Mouse (Mus musculus) forebrain, embryonic 10.5 days (tissue): ENCODE data around the gene 4930432K21Rik. TPM values are rescaled to one million over a fixed set of nuclear protein-coding genes. Genes with fewer than 3 reads are reported as not detected.

Experiments
- DNase-seq: peaks from one replicate; pipeline ENCODE4 v3.0.0-alpha.2; 2017; ENCODE audit warnings: low spot score; ENCODE audit errors: extremely low spot score
- H3K27ac ChIP-seq: fragments of 300-500 bp; sonication (generic); 2 replicates; pipeline ENCODE4 v1.5.1; 2016; ENCODE audit warnings: mild to moderate bottlenecking
- H3K27me3 ChIP-seq: fragments of 300-500 bp; sonication (generic); 2 replicates; pipeline ENCODE4 v1.6.1; 2016; ENCODE audit warnings: mild to moderate bottlenecking; ENCODE audit not compliant: poor library complexity, severe bottlenecking
- H3K36me3 ChIP-seq: fragments of 300-500 bp; sonication (generic); replicated peaks from 2 replicates; pipeline ENCODE4 v1.6.1; 2016; ENCODE audit warnings: mild to moderate bottlenecking, moderate library complexity
- H3K4me1 ChIP-seq: fragments of 300-500 bp; sonication (generic); 2 replicates; pipeline ENCODE4 v1.6.1; 2016
- H3K4me3 ChIP-seq: fragments of 300-500 bp; sonication (generic); 2 replicates; pipeline ENCODE4 v1.5.1; 2016; ENCODE audit warnings: mild to moderate bottlenecking, moderate library complexity
- H3K9me3 ChIP-seq: fragments of 300-500 bp; sonication (generic); 2 replicates; pipeline ENCODE4 v1.6.1; 2016; ENCODE audit warnings: mild to moderate bottlenecking, moderate library complexity
- WGBS: fragments of 180-500 bp; shearing (Covaris S2); methylation state at CpG from one replicate; pipeline ENCODE4 v1.1.7; 2016; 5-methylcytosine and 5-hydroxymethylcytosine counted together
- polyA plus RNA-seq: library from polyadenylated mRNA; unstranded; fragments of >200 nt; fragmentation: Nextera tagmentation; extraction: Ambion mirVana; gene quantifications from 2 replicates; pipeline ENCODE4 v1.2.1, GENCODE M21; 2016

The 4930432K21Rik gene
- polyA plus RNA-seq, 1 experiment from 2014 or later = 1.9 TPM

GRCm38 (mm10) chr8:84187065-84187755 lies 39.4 kb downstream of the 4930432K21Rik start:
- peak overlapping the region; percentile 51; the same call in 1 of the 2 replicates for H3K27ac ChIP-seq
- peaks cover 44% of the 10 kb centered on the region for H3K27me3 ChIP-seq
- H3K36me3 ChIP-seq = no peaks in the 10 kb centered on the region
- 4% methylated on average over 21 of the region's 21 CpGs for WGBS
- H3K4me3 ChIP-seq = peak overlapping the region; percentile 50
- no peaks in the 10 kb centered on the region for H3K9me3 ChIP-seq
- peaks cover 50% of the 10 kb centered on the region for H3K4me1 ChIP-seq
- peak; percentile 76 for DNase-seq

DNA sequence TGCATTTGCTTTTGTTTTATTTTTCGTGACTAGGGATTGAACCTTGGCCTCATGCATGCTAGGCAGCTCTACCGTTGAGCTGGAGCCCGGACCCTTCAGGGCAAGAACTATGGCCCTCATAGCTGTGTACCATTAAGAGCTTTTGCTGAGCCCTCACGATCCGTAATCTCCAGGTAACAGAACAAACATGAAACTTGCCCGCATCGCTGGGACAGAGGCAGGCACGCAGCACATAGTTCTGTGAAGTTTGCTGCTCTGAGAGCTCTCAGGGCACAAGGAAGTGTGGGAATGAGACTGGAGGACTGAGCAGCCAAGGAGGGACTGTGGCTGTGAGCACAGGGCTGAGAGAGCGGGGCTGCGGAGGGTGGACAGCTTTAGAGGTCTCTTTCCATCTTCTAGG lies 40.8 kb downstream of the 4930432K21Rik start:
- Histone ChIP-seq H3K36me3 (no peaks in the 10 kb centered on the region), H3K4me3 (no peak overlapping the region), H3K9me3 (no peaks in the 10 kb centered on the region), H3K4me1 (peaks cover 49% of the 10 kb centered on the region), H3K27me3 (peaks cover 58% of the 10 kb centered on the region), H3K27ac (no peak overlapping the region)
- DNase-seq = no peak
- WGBS = 89% methylated on average over 10 of the region's 10 CpGs

DNA sequence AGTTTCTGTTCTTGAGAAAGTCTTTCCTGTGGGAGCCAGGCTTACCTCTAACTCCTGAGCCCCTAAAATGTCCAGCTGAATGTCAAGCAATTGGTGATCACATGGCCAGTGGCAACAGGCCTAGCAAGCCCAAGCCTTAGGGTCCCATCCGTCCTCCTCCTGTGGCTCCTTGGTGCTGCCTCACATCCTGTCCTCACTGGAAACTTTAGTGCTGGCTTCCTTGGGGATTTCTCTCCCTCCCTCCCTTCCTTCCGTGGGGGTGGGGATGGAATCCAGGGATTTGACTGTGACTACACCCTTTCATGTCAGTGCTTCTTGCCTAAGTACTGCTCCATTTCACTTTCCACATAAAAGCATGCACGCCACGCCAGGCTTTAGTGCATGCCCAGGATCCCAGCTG lies 41.8 kb downstream of the 4930432K21Rik start:
- H3K36me3 ChIP-seq = no peaks in the 10 kb centered on the region
- H3K4me3 ChIP-seq = no peak overlapping the region
- no peaks in the 10 kb centered on the region for H3K9me3 ChIP-seq
- H3K27me3 ChIP-seq = peaks cover 53% of the 10 kb centered on the region
- DNase-seq = no peak
- H3K4me1 ChIP-seq = peaks cover 44% of the 10 kb centered on the region
- peak overlapping the region; percentile 44; the same call in 1 of the 2 replicates for H3K27ac ChIP-seq
- WGBS = 66% methylated on average over 4 of the region's 4 CpGs

DNA sequence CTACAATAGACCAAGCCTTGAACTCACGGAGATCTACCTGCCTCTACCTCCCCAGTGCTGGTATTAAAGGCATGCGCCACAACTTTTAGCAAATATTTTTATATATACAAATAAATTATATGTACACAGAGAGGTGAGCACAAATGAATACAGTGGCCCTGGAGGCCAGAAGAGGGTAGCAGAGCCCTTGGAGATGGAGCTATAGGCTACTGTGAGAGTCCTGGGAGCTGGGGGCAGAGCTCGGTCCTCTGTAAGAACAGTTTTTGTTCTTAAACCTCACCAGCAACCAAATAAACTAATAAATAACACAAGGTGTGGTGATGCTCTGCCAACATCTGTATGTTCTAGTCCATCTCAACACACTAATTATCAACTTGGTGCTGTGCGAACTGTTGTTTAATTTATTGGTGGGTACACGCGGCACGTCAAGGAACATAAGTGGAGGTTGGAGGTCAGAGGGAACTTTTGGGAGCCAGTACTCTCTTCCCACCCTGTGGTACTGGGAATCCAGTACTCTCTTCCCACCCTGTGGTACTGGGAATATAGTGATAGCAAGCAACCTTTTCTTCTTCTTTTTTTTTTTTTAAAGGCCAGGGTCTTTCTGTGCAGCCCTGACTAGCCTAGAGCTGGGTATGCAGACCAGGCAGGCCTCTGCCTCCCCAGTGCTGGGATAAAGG lies 42.5 kb downstream of the 4930432K21Rik start:
- peak overlapping the region; percentile 25; the same call in 1 of the 2 replicates for H3K27ac ChIP-seq
- H3K4me1 ChIP-seq = peaks cover 42% of the 10 kb centered on the region
- DNase-seq = no peak
- no peak overlapping the region for H3K4me3 ChIP-seq
- no peaks in the 10 kb centered on the region for H3K36me3 ChIP-seq
- H3K9me3 ChIP-seq = no peaks in the 10 kb centered on the region
- WGBS = 94% methylated on average over 7 of the region's 7 CpGs
- H3K27me3 ChIP-seq = peaks cover 46% of the 10 kb centered on the region

GRCm38 (mm10) chr8:84192023-84192422 lies 44.2 kb downstream of the 4930432K21Rik start:
- Histone ChIP-seq H3K27ac (peak overlapping the region; percentile 80), H3K9me3 (no peaks in the 10 kb centered on the region), H3K36me3 (no peaks in the 10 kb centered on the region), H3K27me3 (peaks cover 39% of the 10 kb centered on the region), H3K4me3 (peak overlapping the region; percentile 42), H3K4me1 (peaks cover 34% of the 10 kb centered on the region)
- DNase-seq = peak; percentile 55
- WGBS = 48% methylated on average over 13 of the region's 13 CpGs

DNA sequence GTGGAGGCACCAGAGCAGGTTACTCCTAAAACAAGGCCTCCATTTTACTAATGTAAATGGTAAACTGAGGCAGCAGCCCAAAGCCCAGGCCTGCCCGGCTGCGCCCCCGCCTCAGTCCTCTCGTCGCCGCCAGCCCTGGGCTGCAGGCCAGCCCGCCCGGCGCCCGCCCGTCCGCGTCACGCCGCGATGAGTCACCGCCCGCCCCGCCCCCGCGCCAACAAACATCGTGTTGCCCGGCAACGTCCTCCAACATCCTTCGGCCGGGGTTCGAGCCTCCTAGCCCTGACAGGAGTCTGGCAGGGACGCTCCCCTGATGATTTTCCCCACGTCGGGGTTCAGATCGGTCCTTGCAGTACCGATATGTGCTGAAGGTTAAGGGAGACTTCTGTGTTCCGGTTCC lies 44.7 kb downstream of the 4930432K21Rik start:
- DNase-seq = peak; percentile 82
- peaks cover 36% of the 10 kb centered on the region for H3K4me1 ChIP-seq
- H3K9me3 ChIP-seq = no peaks in the 10 kb centered on the region
- H3K27me3 ChIP-seq = peaks cover 34% of the 10 kb centered on the region
- peak overlapping the region; percentile 42 for H3K4me3 ChIP-seq
- WGBS = 8% methylated on average over 33 of the region's 33 CpGs
- no peaks in the 10 kb centered on the region for H3K36me3 ChIP-seq
- H3K27ac ChIP-seq = peak overlapping the region; percentile 80

- Histone ChIP-seq H3K4me3 (no peak overlapping the region), H3K36me3 (no peaks in the 10 kb centered on the region), H3K27ac (peak overlapping the region; percentile 80), H3K27me3 (peaks cover 28% of the 10 kb centered on the region), H3K4me1 (peaks cover 42% of the 10 kb centered on the region), H3K9me3 (no peaks in the 10 kb centered on the region)
- DNase-seq = no peak
- 60% methylated on average over 4 of the region's 4 CpGs for WGBS
Observed at GRCm38 (mm10) chr8:84193161-84193560, 45.3 kb downstream of the 4930432K21Rik start.

DNA sequence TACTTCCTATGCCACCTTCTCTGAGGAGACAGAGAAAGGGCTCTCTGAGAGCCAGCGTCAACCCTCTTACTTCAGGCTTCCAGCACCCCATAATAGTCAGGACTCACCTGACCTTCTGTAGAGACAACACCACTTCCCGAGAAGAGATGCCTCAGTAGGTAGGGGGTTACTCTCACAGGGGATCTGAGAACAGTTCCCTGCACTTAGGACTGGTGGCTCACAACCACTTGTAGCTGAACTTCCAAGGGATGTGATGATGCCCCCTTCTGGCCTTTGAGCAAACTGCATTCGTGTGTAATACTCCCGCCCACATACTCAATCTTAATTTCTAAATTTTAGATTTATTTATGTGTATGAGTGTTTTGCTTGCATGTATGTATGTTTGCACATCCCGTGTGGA lies 45.7 kb downstream of the 4930432K21Rik start:
- Histone ChIP-seq H3K27me3 (peaks cover 24% of the 10 kb centered on the region), H3K4me1 (peaks cover 46% of the 10 kb centered on the region), H3K4me3 (no peak overlapping the region), H3K36me3 (no peaks in the 10 kb centered on the region), H3K9me3 (no peaks in the 10 kb centered on the region), H3K27ac (no peak overlapping the region; the same call in 1 of the 2 replicates)
- no peak for DNase-seq
- 82% methylated on average over 5 of the region's 5 CpGs for whole genome bisulfite sequencing

- no peak overlapping the region for H3K4me3 ChIP-seq
- no peaks in the 10 kb centered on the region for H3K9me3 ChIP-seq
- no peak for DNase-seq
- no peaks in the 10 kb centered on the region for H3K36me3 ChIP-seq
- H3K4me1 ChIP-seq = peaks cover 53% of the 10 kb centered on the region
- WGBS = 74% methylated on average over 3 of the region's 3 CpGs
- no peak overlapping the region; the same call in 1 of the 2 replicates for H3K27ac ChIP-seq
- H3K27me3 ChIP-seq = peaks cover 19% of the 10 kb centered on the region
Observed at GRCm38 (mm10) chr8:84194224-84194743, 46.5 kb downstream of the 4930432K21Rik start.

GRCm38 (mm10) chr8:84197141-84197921 lies 49.5 kb downstream of the 4930432K21Rik start:
- Histone ChIP-seq H3K27me3 (peaks cover 30% of the 10 kb centered on the region), H3K27ac (peak overlapping the region; percentile 94), H3K9me3 (no peaks in the 10 kb centered on the region), H3K4me1 (peaks cover 70% of the 10 kb centered on the region), H3K4me3 (peak overlapping the region; percentile 61), H3K36me3 (no peaks in the 10 kb centered on the region)
- WGBS = 3% methylated on average over 43 of the region's 43 CpGs
- peak; percentile 96 for DNase-seq

DNA sequence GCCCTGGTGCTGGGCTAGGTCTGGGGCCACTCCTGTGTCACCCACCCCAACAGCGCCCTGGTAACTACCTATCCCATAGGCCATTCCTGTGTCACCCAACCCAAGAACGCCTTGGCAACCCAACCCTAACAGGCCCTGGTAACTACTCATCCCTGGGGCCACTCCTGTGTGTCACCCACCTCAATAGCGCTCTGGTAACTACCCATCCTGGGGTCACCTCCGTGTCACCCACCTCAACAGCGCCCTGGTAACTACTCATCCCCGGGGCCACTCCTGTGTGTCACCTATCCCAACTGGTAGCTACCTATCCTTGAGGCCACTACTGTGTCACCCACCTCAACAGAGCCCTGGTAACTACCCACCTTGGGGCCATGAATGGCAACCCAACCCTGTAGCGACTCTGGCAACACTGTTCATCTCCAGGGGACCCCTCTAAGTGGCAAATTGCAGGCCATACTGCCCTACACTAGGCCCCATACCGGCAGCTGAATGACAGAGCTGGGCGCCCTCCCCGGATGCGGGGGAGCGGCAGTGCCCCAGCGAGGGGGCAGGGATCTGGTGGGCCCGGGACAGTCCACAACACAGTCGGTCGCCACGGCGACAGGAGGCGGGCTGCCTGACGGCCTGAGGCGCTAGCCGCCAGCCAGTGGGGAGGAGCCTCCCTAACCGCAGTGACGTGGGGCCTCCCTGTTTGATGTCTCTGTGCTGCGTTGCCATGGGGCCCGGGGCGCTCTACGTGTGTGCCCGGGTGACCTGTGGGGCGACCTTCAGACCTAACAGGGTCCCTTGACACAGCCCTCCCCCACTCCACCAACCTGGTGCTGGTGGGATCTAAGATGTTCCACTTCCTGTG lies 50.3 kb downstream of the 4930432K21Rik start:
- 3% methylated on average over 30 of the region's 30 CpGs for WGBS

GRCm38 (mm10) chr8:84198871-84199270 lies 51.0 kb downstream of the 4930432K21Rik start:
- H3K27ac ChIP-seq = peak overlapping the region; percentile 94
- no peaks in the 10 kb centered on the region for H3K9me3 ChIP-seq
- H3K36me3 ChIP-seq = no peaks in the 10 kb centered on the region
- 25% methylated on average over 4 of the region's 4 CpGs for WGBS
- H3K4me1 ChIP-seq = peaks cover 73% of the 10 kb centered on the region
- peak overlapping the region; percentile 61 for H3K4me3 ChIP-seq
- DNase-seq = no peak
- peaks cover 28% of the 10 kb centered on the region for H3K27me3 ChIP-seq

More for the DNA sequence above, 50.3 kb downstream of the 4930432K21Rik start:
- no peaks in the 10 kb centered on the region for H3K36me3 ChIP-seq
- peak; percentile 95 for DNase-seq
- H3K4me3 ChIP-seq = peak overlapping the region; percentile 61
- peaks cover 30% of the 10 kb centered on the region for H3K27me3 ChIP-seq
- peak overlapping the region; percentile 94 for H3K27ac ChIP-seq
- H3K4me1 ChIP-seq = peaks cover 70% of the 10 kb centered on the region
- no peaks in the 10 kb centered on the region for H3K9me3 ChIP-seq
